Mouse (Mus musculus) hindbrain, embryonic 14.5 days (tissue): ENCODE data around the gene Cd247. TPM values are rescaled to one million over a fixed set of nuclear protein-coding genes. Genes with fewer than 3 reads are reported as not detected.

Experiments
- ATAC-seq: fragments of 200-750 bp; cut with Nextera tagmentation; 2 replicates; pipeline ENCODE4 v1.8.0; 2017; ENCODE audit warnings: moderate number of reproducible peaks, mild to moderate bottlenecking, moderate TSS enrichment, moderate library complexity; ENCODE audit not compliant: low FRiP score
- DNase-seq: peaks from one replicate; pipeline ENCODE4 v3.0.0-alpha.2; 2015; ENCODE audit warnings: low spot score
- H3K27ac ChIP-seq: fragments of 300-500 bp; sonication (generic); 2 replicates; pipeline ENCODE4 v1.5.1; 2014; ENCODE audit warnings: mild to moderate bottlenecking, moderate library complexity
- H3K27me3 ChIP-seq: fragments of 300-500 bp; sonication (generic); 2 replicates; pipeline ENCODE4 v1.6.1; 2014; ENCODE audit warnings: mild to moderate bottlenecking, low read length, mixed read lengths; ENCODE audit not compliant: control insufficient read depth, insufficient read depth
- H3K36me3 ChIP-seq: fragments of 300-500 bp; sonication (generic); replicated peaks from 2 replicates; pipeline ENCODE4 v1.6.1; 2014; ENCODE audit not compliant: control insufficient read depth, insufficient read depth
- H3K4me1 ChIP-seq: fragments of 300-500 bp; sonication (generic); replicated peaks from 2 replicates; pipeline ENCODE4 v1.6.1; 2014; ENCODE audit warnings: antibody characterized with exemption, low read length, mixed read lengths; ENCODE audit not compliant: control insufficient read depth, insufficient read depth
- H3K4me2 ChIP-seq: fragments of 300-500 bp; sonication (generic); replicated peaks from 2 replicates; pipeline ENCODE4 v1.6.1; 2014; ENCODE audit warnings: mild to moderate bottlenecking, moderate library complexity
- H3K4me3 ChIP-seq: fragments of 300-500 bp; sonication (generic); replicated peaks from 2 replicates; pipeline ENCODE4 v1.5.1; 2014; ENCODE audit warnings: mild to moderate bottlenecking, low read length
- H3K9ac ChIP-seq: fragments of 300-500 bp; sonication (generic); 2 replicates; pipeline ENCODE4 v1.6.1; 2014
- H3K9me3 ChIP-seq: fragments of 300-500 bp; sonication (generic); 2 replicates; pipeline ENCODE4 v1.6.1; 2016; ENCODE audit warnings: low read length; ENCODE audit not compliant: control insufficient read depth
- WGBS: fragments of 180-500 bp; shearing (Covaris S2); extraction: QIAGEN DNeasy Blood & Tissue Kit; methylation state at CpG from one replicate; pipeline ENCODE4 v1.1.7; 2014; 5-methylcytosine and 5-hydroxymethylcytosine counted together
- polyA plus RNA-seq: library from polyadenylated mRNA; unstranded; fragments of >200 nt; fragmentation: Nextera tagmentation; extraction: Ambion mirVana; gene quantifications from 2 replicates; pipeline ENCODE4 v1.2.1, GENCODE M21; 2014

Gene Cd247
- polyA plus RNA-seq, 1 experiment from 2014 or later: 0.54 TPM

- no peak; the same call in 1 of the 2 replicates for ATAC-seq
These were observed 73.6 kb downstream of the Cd247 start for GRCm38 (mm10) chr1:165862059-165862458.

GRCm38 (mm10) chr1:165864864-165865795, 76.6 kb downstream of the Cd247 start:
- DNase-seq (no peak), ATAC-seq (no peak)
- WGBS: 42% methylated on average over 14 of the region's 14 CpGs
- H3K9me3 ChIP-seq: no peaks in the 10 kb centered on the region
- H3K4me1 ChIP-seq: peaks cover 8% of the 10 kb centered on the region
- 0 out of 2 replicates have a peak overlapping the region, but pooled peaks have one; percentile 17 for H3K27ac ChIP-seq
- no peaks in the 10 kb centered on the region for H3K27me3 ChIP-seq
- H3K4me3 ChIP-seq: no peak overlapping the region
- no peak overlapping the region for H3K9ac ChIP-seq
- no peak overlapping the region for H3K4me2 ChIP-seq
- H3K36me3 ChIP-seq: peaks cover 14% of the 10 kb centered on the region

More at GRCm38 (mm10) chr1:165862059-165862458, 73.6 kb downstream of the Cd247 start:
- WGBS: 44% methylated on average over 7 of the region's 7 CpGs
- H3K4me1 ChIP-seq: peaks cover 8% of the 10 kb centered on the region
- no peaks in the 10 kb centered on the region for H3K27me3 ChIP-seq
- no peak overlapping the region for H3K27ac ChIP-seq
- no peaks in the 10 kb centered on the region for H3K9me3 ChIP-seq
- no peak overlapping the region for H3K4me2 ChIP-seq
- H3K9ac ChIP-seq: no peak overlapping the region
- DNase-seq: no peak
- no peak overlapping the region for H3K4me3 ChIP-seq
- peaks cover 4% of the 10 kb centered on the region for H3K36me3 ChIP-seq

- DNase-seq (no peak), ATAC-seq (no peak)
- WGBS: 71% methylated on average over 5 of the region's 5 CpGs
- no peak overlapping the region for H3K4me2 ChIP-seq
- H3K27ac ChIP-seq: no peak overlapping the region
- peaks cover 8% of the 10 kb centered on the region; the same call in 1 of the 2 replicates for H3K4me1 ChIP-seq
- no peak overlapping the region for H3K4me3 ChIP-seq
- H3K9ac ChIP-seq: no peak overlapping the region
- peaks cover 14% of the 10 kb centered on the region for H3K36me3 ChIP-seq
- no peaks in the 10 kb centered on the region for H3K27me3 ChIP-seq
- H3K9me3 ChIP-seq: no peaks in the 10 kb centered on the region
These were observed 78.3 kb downstream of the Cd247 start for GRCm38 (mm10) chr1:165866630-165867280.

- WGBS: 90% methylated on average over 8 of the region's 8 CpGs
- H3K4me2 ChIP-seq: no peak overlapping the region
These were observed 80.2 kb downstream of the Cd247 start for GRCm38 (mm10) chr1:165868659-165869058.

GRCm38 (mm10) chr1:165874645-165875044, 86.2 kb downstream of the Cd247 start:
- DNase-seq (no peak), ATAC-seq (no peak)
- 41% methylated on average over 8 of the region's 8 CpGs for WGBS
- Histone ChIP-seq H3K9me3 (no peaks in the 10 kb centered on the region), H3K36me3 (peaks cover 46% of the 10 kb centered on the region), H3K4me2 (no peak overlapping the region), H3K4me1 (0 out of 2 replicates have a peak, but pooled peaks cover 3% of the 10 kb centered on the region), H3K27me3 (no peaks in the 10 kb centered on the region), H3K9ac (no peak overlapping the region), H3K27ac (no peak overlapping the region), H3K4me3 (no peak overlapping the region)

More at GRCm38 (mm10) chr1:165868659-165869058, 80.2 kb downstream of the Cd247 start:
- Histone ChIP-seq H3K36me3 (peaks cover 14% of the 10 kb centered on the region), H3K27ac (no peak overlapping the region), H3K27me3 (no peaks in the 10 kb centered on the region), H3K9ac (no peak overlapping the region), H3K4me1 (peaks cover 10% of the 10 kb centered on the region; the same call in 1 of the 2 replicates), H3K9me3 (no peaks in the 10 kb centered on the region), H3K4me3 (no peak overlapping the region)
- ATAC-seq (no peak), DNase-seq (no peak)

GRCm38 (mm10) chr1:165875520-165876284, 87.2 kb downstream of the Cd247 start:
- H3K9ac ChIP-seq: no peak overlapping the region
- H3K4me1 ChIP-seq: 0 out of 2 replicates have a peak, but pooled peaks cover 3% of the 10 kb centered on the region
- H3K9me3 ChIP-seq: no peaks in the 10 kb centered on the region
- 92% methylated on average over 6 of the region's 6 CpGs for WGBS
- H3K27me3 ChIP-seq: no peaks in the 10 kb centered on the region
- peaks cover 52% of the 10 kb centered on the region for H3K36me3 ChIP-seq
- no peak overlapping the region for H3K4me3 ChIP-seq
- no peak overlapping the region for H3K27ac ChIP-seq
- ATAC-seq (no peak), DNase-seq (no peak)
- no peak overlapping the region for H3K4me2 ChIP-seq

GRCm38 (mm10) chr1:165878751-165879150, 90.3 kb downstream of the Cd247 start:
- H3K9me3 ChIP-seq: no peaks in the 10 kb centered on the region
- H3K36me3 ChIP-seq: peaks cover 55% of the 10 kb centered on the region
- no peak overlapping the region for H3K4me3 ChIP-seq
- H3K9ac ChIP-seq: no peak overlapping the region
- H3K27ac ChIP-seq: no peak overlapping the region
- no peak for DNase-seq
- H3K4me2 ChIP-seq: no peak overlapping the region
- no peaks in the 10 kb centered on the region for H3K4me1 ChIP-seq
- 97% methylated on average over 2 of the region's 2 CpGs for WGBS
- ATAC-seq: no peak
- no peaks in the 10 kb centered on the region for H3K27me3 ChIP-seq

- ATAC-seq: no peak
These were observed 93.8 kb downstream of the Cd247 start for GRCm38 (mm10) chr1:165882146-165882900.

More at GRCm38 (mm10) chr1:165882146-165882900, 93.8 kb downstream of the Cd247 start:
- Histone ChIP-seq H3K27ac (no peak overlapping the region), H3K27me3 (no peaks in the 10 kb centered on the region), H3K9ac (no peak overlapping the region), H3K36me3 (peaks cover 43% of the 10 kb centered on the region), H3K4me2 (no peak overlapping the region), H3K4me1 (no peaks in the 10 kb centered on the region), H3K4me3 (no peak overlapping the region), H3K9me3 (no peaks in the 10 kb centered on the region)
- WGBS: 55% methylated on average over 8 of the region's 8 CpGs
- no peak for DNase-seq
